8 mouse cellular contexts compared by ENCODE assay signal in the genomic region with DNA sequence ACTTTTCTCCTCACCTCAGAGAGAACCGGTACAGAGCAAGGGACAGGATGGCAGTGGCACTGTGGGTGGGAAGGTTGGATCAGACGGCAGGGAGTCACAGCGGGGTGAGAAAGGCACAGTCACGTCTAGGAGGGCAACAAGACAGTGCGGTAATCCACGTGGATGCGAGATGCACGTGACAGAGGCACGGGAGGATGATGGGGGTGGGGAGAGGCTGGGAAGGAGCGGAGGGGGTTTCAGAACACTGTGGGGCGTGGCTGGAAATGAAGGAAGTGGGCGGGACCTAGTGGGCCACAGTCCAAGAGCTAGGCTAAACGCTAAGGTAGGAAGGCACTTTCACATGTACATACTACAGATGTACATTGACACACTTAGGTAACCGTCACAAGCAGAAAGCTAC. TPM values are rescaled to one million over a fixed set of nuclear protein-coding genes. Genes with fewer than 3 reads are reported as not detected.
DNase-seq lines count a peak whose midpoint lies in the region; ATAC-seq lines count a peak whose summit lies in the region.

No protein-coding gene starts in this region.

- peak overlapping the region; percentile 28 for H3K4me2 ChIP-seq in kidney, embryonic 16.5 days (replicated peaks; ENCODE audit: low read depth, low read length)

- intact Hi-C loops in left cerebral cortex, postnatal 14 days (cut with DNase I) = no loop called here

- peaks cover 7% of the 10 kb centered on the region for H3K9me3 ChIP-seq in kidney, embryonic 16.5 days (ENCODE audit: low read length)

- WGBS in kidney, embryonic 16.5 days = 46% methylated on average over 14 of the region's 14 CpGs

- no peak overlapping the region for H3K9ac ChIP-seq in kidney, embryonic 16.5 days (replicated peaks; ENCODE audit: low read length)

- no peak overlapping the region for H3K27ac ChIP-seq in kidney, embryonic 16.5 days (ENCODE audit: low read length)

- no peaks in the 10 kb centered on the region for H3K4me1 ChIP-seq in kidney, embryonic 16.5 days (ENCODE audit: insufficient read depth, low read length)

- no peak for DNase-seq in kidney, adult 11 months
- peak; percentile 78 for DNase-seq in ZHBTc4 (ENCODE audit: low read depth, low spot score)
- peak; percentile 25 to 45 for DNase-seq in kidney, postnatal 36 days
- DNase-seq in splenic B cell, adult 2 months (ENCODE audit: low read depth, low spot score) = peak; percentile 37
- no peak for DNase-seq in embryo, embryonic 11 days
- no peak for DNase-seq in urinary bladder, adult 18-20 months (ENCODE audit: low spot score in 2 of 2)
- no peak for DNase-seq in left cerebral cortex, postnatal 14 days (ENCODE audit: low spot score in 2 of 2)

- ATAC-seq in kidney, embryonic 16.5 days (ENCODE audit: low FRiP score, low TSS enrichment) = peak; percentile 51; the same call in 1 of the 2 replicates

- peaks cover 30% of the 10 kb centered on the region for H3K36me3 ChIP-seq in kidney, embryonic 16.5 days (ENCODE audit: insufficient read depth, low read length)
- no peaks in the 10 kb centered on the region for H3K36me3 ChIP-seq in splenic B cell, adult 2 months (ENCODE audit: control insufficient read depth, insufficient read depth, low read length, poor library complexity, severe bottlenecking)

- no peaks in the 10 kb centered on the region for H3K27me3 ChIP-seq in kidney, embryonic 16.5 days (ENCODE audit: insufficient read depth, low read length)
- no peaks in the 10 kb centered on the region for H3K27me3 ChIP-seq in splenic B cell, adult 2 months (ENCODE audit: control insufficient read depth, insufficient read depth, low read length, poor library complexity, severe bottlenecking)

- no peak overlapping the region for H3K4me3 ChIP-seq in kidney, embryonic 16.5 days (ENCODE audit: low read length)

RNA-seq across cellular contexts. Expression of a gene that starts 41.4 kb away (rescaled TPM):
- 2.4 and 2.7 TPM in 2 replicates for polyA plus RNA-seq in kidney, embryonic 16.5 days (2015; fragmentation: Nextera tagmentation; extraction: Ambion mirVana)
- 1 to 10 TPM; 7.1 to 9.8 TPM for total RNA-seq in left cerebral cortex, postnatal 14 days (2021)

Comparison
In these comparisons a context has a peak if more than half of its experiments do, and no peak if none do; other contexts are left out.
1. DNase-seq: peak in ZHBTc4 (single experiment), kidney, postnatal 36 days (2 of 2) and splenic B cell, adult 2 months (single experiment); none in kidney, adult 11 months (single experiment), embryo, embryonic 11 days (single experiment), urinary bladder, adult 18-20 months (0 of 2) and left cerebral cortex, postnatal 14 days (0 of 2).